Mouse (Mus musculus): ENCODE measurements around the gene Nrg4.

DNA sequence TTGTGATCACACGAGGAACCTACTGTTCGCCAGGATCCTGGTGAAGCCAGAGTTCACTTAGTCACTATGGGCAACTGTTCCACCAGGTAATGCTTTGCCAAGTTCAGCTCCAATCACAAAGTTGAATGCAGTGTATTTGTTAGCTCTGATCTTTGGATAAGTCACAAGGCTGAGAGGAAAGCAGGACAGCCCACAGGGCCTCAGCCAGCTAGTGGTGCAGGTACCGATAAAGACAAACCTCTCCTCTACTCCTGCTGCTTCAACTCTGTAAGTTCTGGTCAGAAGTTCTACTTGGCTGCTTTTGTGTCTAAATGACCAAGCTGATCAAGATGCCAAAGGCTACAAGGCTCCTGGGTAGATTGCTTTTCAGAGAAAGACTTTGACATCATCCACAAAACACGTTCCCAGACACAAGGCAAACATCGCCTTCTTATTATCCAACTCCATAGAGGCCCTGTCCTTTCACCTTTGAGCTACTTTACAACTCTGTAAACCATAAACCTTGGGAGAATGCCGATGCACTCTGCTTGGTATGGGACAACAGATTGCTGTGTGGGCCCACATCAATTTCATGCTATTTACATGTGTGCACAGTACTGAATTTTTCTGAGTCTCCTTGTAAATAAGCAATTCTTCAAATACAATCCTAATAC lies 75.9 kb downstream of the Nrg4 start:
- TF ChIP-seq CTCF (IDR thresholded peaks at IDR 0.05; ENCODE audit: low read depth) (no peak), EP300 (IDR thresholded peaks at IDR 0.05; ENCODE audit: low read depth) (no peak)

All from liver, embryonic 14.5 days (tissue).